Mouse (Mus musculus) CH12.LX (cell line): ENCODE data around the gene Cblc. TPM values are rescaled to one million over a fixed set of nuclear protein-coding genes. Genes with fewer than 3 reads are reported as not detected.
A peak's percentile ranks its signal among the peaks of the same experiment; 100 is the strongest.

Experiments used
- DNase-seq: peaks from one replicate; pipeline ENCODE4 v3.0.0-alpha.2; 2013; ENCODE audit errors: extremely low read depth
- H3K27ac ChIP-seq: 2 replicates; pipeline ENCODE4 v1.5.1; 2012; ENCODE audit warnings: low read depth, mild to moderate bottlenecking, control low read depth, moderate library complexity; ENCODE audit not compliant: insufficient read depth
- H3K27me3 ChIP-seq: replicated peaks from 2 replicates; pipeline ENCODE3; 2012; ENCODE audit warnings: inconsistent platforms
- H3K36me3 ChIP-seq, 2 experiments: replicated peaks in 1 of 2; 2 replicates each; pipeline versions ENCODE3 to v1.6.1; 2012; ENCODE audit warnings: inconsistent platforms in 1 of 2, low read length in 1 of 2, mild to moderate bottlenecking in 1 of 2, mixed read lengths in 1 of 2, moderate library complexity in 1 of 2; ENCODE audit not compliant: control insufficient read depth in 1 of 2, insufficient read depth in 1 of 2
- H3K4me1 ChIP-seq, 2 experiments: 2 replicates each; pipeline ENCODE4 v1.6.1; 2012; ENCODE audit warnings: inconsistent platforms in 1 of 2, moderate library complexity in 1 of 2; ENCODE audit not compliant: insufficient read depth in 2 of 2, control insufficient read depth in 1 of 2
- H3K4me2 ChIP-seq: 2 replicates; pipeline ENCODE4 v1.6.1; 2012; ENCODE audit warnings: low read depth, mild to moderate bottlenecking, control low read depth; ENCODE audit not compliant: poor library complexity, insufficient read depth, severe bottlenecking
- H3K4me3 ChIP-seq, 3 experiments: fragments of 150-350 bp in 1 of 3; sonication (generic) in 1 of 3; replicated peaks in 1 of 3; 2 replicates each; pipeline versions ENCODE3 to v1.5.1; 2011 to 2012; ENCODE audit warnings: low read depth in 2 of 3, low read length in 2 of 3, mild to moderate bottlenecking in 2 of 3, moderate library complexity in 2 of 3, control low read depth in 1 of 3, improper control_type of control experiment in 1 of 3, inconsistent platforms in 1 of 3, mixed read lengths in 1 of 3; ENCODE audit not compliant: poor library complexity in 1 of 3
- H3K79me2 ChIP-seq: replicated peaks from 2 replicates; pipeline ENCODE4 v1.6.1; 2012; ENCODE audit warnings: mild to moderate bottlenecking, moderate library complexity; ENCODE audit not compliant: control insufficient read depth, poor library complexity, insufficient read depth, severe bottlenecking; ENCODE audit errors: extremely low read depth
- H3K9ac ChIP-seq: 2 replicates; pipeline ENCODE4 v1.6.1; 2012; ENCODE audit warnings: low read depth, mild to moderate bottlenecking, control low read depth, moderate library complexity; ENCODE audit not compliant: insufficient read depth
- H3K9me3 ChIP-seq: replicated peaks from 2 replicates; pipeline ENCODE3; 2012; ENCODE audit warnings: low read length, inconsistent platforms, mixed read lengths
- BHLHE40 ChIP-seq: IDR thresholded peaks from 2 replicates; pipeline ENCODE4 v1.6.1; 2011; ENCODE audit warnings: mild to moderate bottlenecking, low read depth, low read length, improper control_type of control experiment
- CHD2 ChIP-seq: IDR thresholded peaks from 2 replicates; pipeline ENCODE4 v1.6.1; 2011; ENCODE audit warnings: low read length, improper control_type of control experiment
- CTCF ChIP-seq, 2 experiments: IDR thresholded peaks in 1 of 2; conservative IDR thresholded peaks in 1 of 2; 2 replicates each; pipeline ENCODE4 v1.5.1; 2011 to 2012; ENCODE audit warnings: low read depth in 2 of 2, low read length in 2 of 2, improper control_type of control experiment in 1 of 2, inconsistent platforms in 1 of 2, mild to moderate bottlenecking in 1 of 2, moderate library complexity in 1 of 2
- ELF1 ChIP-seq: IDR thresholded peaks from 2 replicates; pipeline ENCODE4 v1.6.1; 2014; ENCODE audit warnings: low read depth, mild to moderate bottlenecking, inconsistent platforms, low read length, improper control_type of control experiment
- EP300 ChIP-seq: IDR thresholded peaks from 2 replicates; pipeline ENCODE4 v1.6.1; 2011; ENCODE audit warnings: low read length, improper control_type of control experiment
- ETS1 ChIP-seq: conservative IDR thresholded peaks from 2 replicates; pipeline ENCODE4 v1.6.1; 2012; ENCODE audit warnings: low read depth, mild to moderate bottlenecking, inconsistent platforms, low read length, improper control_type of control experiment, moderate library complexity
- HCFC1 ChIP-seq: IDR thresholded peaks from 2 replicates; pipeline ENCODE4 v1.6.1; 2012; ENCODE audit warnings: low read depth, mild to moderate bottlenecking, inconsistent platforms, low read length, improper control_type of control experiment
- MAX ChIP-seq: IDR thresholded peaks from 2 replicates; pipeline ENCODE4 v1.6.1; 2011; ENCODE audit warnings: low read length, improper control_type of control experiment
- MAZ ChIP-seq: IDR thresholded peaks from 2 replicates; pipeline ENCODE4 v1.6.1; 2012; ENCODE audit warnings: low read depth, mild to moderate bottlenecking, inconsistent platforms, low read length, improper control_type of control experiment, moderate library complexity
- MEF2A ChIP-seq: IDR thresholded peaks from 2 replicates; pipeline ENCODE4 v1.6.1; 2014; ENCODE audit warnings: low read depth, mild to moderate bottlenecking, inconsistent platforms, low read length, improper control_type of control experiment, borderline replicate concordance
- MXI1 ChIP-seq: IDR thresholded peaks from 2 replicates; pipeline ENCODE4 v1.6.1; 2011; ENCODE audit warnings: mild to moderate bottlenecking, low read depth, low read length, improper control_type of control experiment
- MYC ChIP-seq: IDR thresholded peaks from 2 replicates; pipeline ENCODE4 v1.6.1; 2011; ENCODE audit warnings: low read depth, mild to moderate bottlenecking, improper control_type of control experiment, low read length
- NELFE ChIP-seq: IDR thresholded peaks from 2 replicates; pipeline ENCODE4 v1.6.1; 2011; ENCODE audit warnings: low read depth, low read length, improper control_type of control experiment
- NRF1 ChIP-seq: IDR thresholded peaks from 2 replicates; pipeline ENCODE4 v1.6.1; 2014; ENCODE audit warnings: low read depth, mild to moderate bottlenecking, inconsistent platforms, low read length, improper control_type of control experiment, moderate library complexity
- POLR2A ChIP-seq: IDR thresholded peaks from 2 replicates; pipeline ENCODE4 v1.6.1; 2011; ENCODE audit warnings: low read depth, mild to moderate bottlenecking, improper control_type of control experiment, low read length
- RAD21 ChIP-seq: IDR thresholded peaks from 2 replicates; pipeline ENCODE4 v1.6.1; 2011; ENCODE audit warnings: low read depth, mild to moderate bottlenecking, low read length, improper control_type of control experiment, moderate library complexity
- SIN3A ChIP-seq: IDR thresholded peaks from 2 replicates; pipeline ENCODE4 v1.6.1; 2012; ENCODE audit warnings: low read length, improper control_type of control experiment, inconsistent platforms
- SMC3 ChIP-seq: IDR thresholded peaks from 2 replicates; pipeline ENCODE4 v1.6.1; 2011; ENCODE audit warnings: low read depth, low read length, improper control_type of control experiment
- TBP ChIP-seq: conservative IDR thresholded peaks from 2 replicates; pipeline ENCODE4 v1.6.1; 2011; ENCODE audit warnings: low read depth, low read length, improper control_type of control experiment
- TCF12 ChIP-seq: IDR thresholded peaks from 2 replicates; pipeline ENCODE4 v1.6.1; 2014; ENCODE audit warnings: low read depth, mild to moderate bottlenecking, inconsistent platforms, low read length, improper control_type of control experiment
- USF1 ChIP-seq: IDR thresholded peaks from 2 replicates; pipeline ENCODE4 v1.6.1; 2014; ENCODE audit warnings: low read depth, mild to moderate bottlenecking, inconsistent platforms, low read length, improper control_type of control experiment
- ZKSCAN1 ChIP-seq: IDR thresholded peaks from 2 replicates; pipeline ENCODE4 v1.6.1; 2012; ENCODE audit warnings: low read depth, inconsistent platforms, low read length, improper control_type of control experiment, borderline replicate concordance
- ZMIZ1 ChIP-seq: IDR thresholded peaks from 2 replicates; pipeline ENCODE4 v1.6.1; 2012; ENCODE audit warnings: low read depth, mild to moderate bottlenecking, inconsistent platforms, low read length, improper control_type of control experiment
- ZNF384 ChIP-seq: IDR thresholded peaks from 2 replicates; pipeline ENCODE4 v1.6.1; 2012; ENCODE audit warnings: low read depth, low read length, improper control_type of control experiment, inconsistent platforms
- dilution Hi-C: fragments of 300-500 bp; cut with MboI; formaldehyde crosslinking; loops from 2 replicates; pipeline ENCODE4 v1.14.3; 2020; ENCODE audit warnings: low sequenced_read_pairs; ENCODE audit not compliant: extremely low pct_unique_long_range_greater_than_20kb, extremely low pct_ligation_motif_present
- in situ Hi-C: fragments of 300-500 bp; cut with MboI; formaldehyde crosslinking; loops from 3 replicates; pipeline ENCODE4 v1.14.3; 2019; ENCODE audit warnings: low sequenced_read_pairs, low pct_ligation_motif_present, low pct_unique_long_range_greater_than_20kb, mixed read lengths
- polyA plus RNA-seq: library from polyadenylated mRNA; unstranded; fragments of >175 nt; gene quantifications from 2 replicates; pipeline ENCODE4 v1.2.1, GENCODE M21; 2012; ENCODE audit warnings: low read depth; ENCODE audit not compliant: insufficient read length
- total RNA-seq, 2 experiments: library from RNA; depleted of rRNA; stranded (reverse); fragments of 300-350 nt in 1 of 2; fragments of >200 nt in 1 of 2; gene quantifications; 2 replicates each; pipeline ENCODE4 v1.2.3; 2012 to 2014

Cblc gene
- total and polyA plus RNA-seq, 3 experiments: 6.4 to 30.8 (median 13.4) TPM

DNA sequence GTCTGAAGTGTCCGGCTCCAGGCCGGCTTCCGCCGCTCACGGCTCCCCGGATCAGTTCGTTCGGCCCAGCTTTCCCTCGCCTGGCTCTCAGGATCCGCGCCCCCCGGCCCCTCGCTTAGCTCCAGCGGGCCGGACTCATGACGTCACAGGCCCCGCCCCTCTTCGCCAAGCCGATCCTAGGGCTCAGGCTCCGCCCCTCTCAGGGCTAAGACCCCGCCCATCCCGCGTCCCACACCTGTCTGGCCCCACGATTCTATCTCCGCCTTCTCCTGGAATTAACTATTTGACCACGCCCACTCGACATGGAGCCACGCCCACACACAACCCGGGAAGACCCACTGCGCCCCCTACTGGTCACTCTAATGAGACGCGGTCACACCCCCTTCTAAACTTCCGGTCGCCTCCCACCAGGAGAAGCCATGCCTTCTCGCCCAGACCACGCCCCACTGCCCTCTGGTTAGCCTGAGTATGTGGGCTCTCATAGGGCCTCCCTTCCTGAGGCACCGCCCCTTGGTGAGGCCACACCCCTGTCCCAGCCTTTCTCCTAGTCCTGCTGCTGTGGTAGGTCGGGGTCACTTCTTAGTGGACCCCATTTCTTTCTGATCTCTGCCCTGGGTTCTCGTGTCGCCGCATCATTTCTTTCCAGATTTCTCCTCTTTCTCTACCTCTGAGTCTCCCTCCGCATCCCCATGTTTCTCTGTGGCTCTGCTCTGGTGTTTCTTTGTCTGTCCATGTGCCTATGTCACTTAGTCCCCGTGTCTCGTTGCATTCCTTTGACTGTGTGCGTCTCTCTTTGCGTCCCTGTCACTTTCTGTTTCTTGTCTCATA is 47.0 kb downstream of the Cblc start:
- in situ Hi-C loops (loop anchor here (5.0 kb wide), 1 partner anchor 38 kb away; no protein-coding TSS in a partner anchor), dilution Hi-C loops (no loop called here)
- Histone ChIP-seq H3K4me3 (peak overlapping the region; percentile 72 to 74 (median 73)), H3K36me3 (peaks cover 0 to 1% of the 10 kb centered on the region in 2 experiments), H3K9me3 (no peaks in the 10 kb centered on the region), H3K9ac (peak overlapping the region; percentile 77), H3K27me3 (peaks cover 14% of the 10 kb centered on the region), H3K27ac (no peak overlapping the region), H3K4me2 (peak overlapping the region; percentile 99), H3K4me1 (peaks cover 9 to 33% of the 10 kb centered on the region in 2 experiments), H3K79me2 (no peaks in the 10 kb centered on the region)
- TF ChIP-seq EP300 (no peak), ETS1 (no peak), MYC (0 out of 2 replicates have a peak, but pooled peaks have one; percentile 41), SMC3 (peak; percentile 35), SIN3A (peak; percentile 23), ELF1 (peak; percentile 84), POLR2A (peak; percentile 40; the same call in 1 of the 2 replicates), ZNF384 (no peak), CTCF (conservative IDR thresholded peaks at IDR 0.05 in 1 of 2, IDR thresholded peaks at IDR 0.05 in 1 of 2; ENCODE audit: low read depth in 2 of 2, low read length in 2 of 2) (peak; percentile 11 to 82; a peak in 2 of 4 replicates), MAZ (peak; percentile 63; the same call in 1 of the 2 replicates), MAX (peak; percentile 49; the same call in 1 of the 2 replicates), USF1 (no peak), TBP (0 out of 2 replicates have a peak, but pooled peaks have one; percentile 37), HCFC1 (peak; percentile 59), BHLHE40 (no peak), TCF12 (peak; percentile 10; the same call in 1 of the 2 replicates), ZKSCAN1 (no peak), ZMIZ1 (no peak), NELFE (0 out of 2 replicates have a peak, but pooled peaks have one; percentile 40), MEF2A (peak; percentile 44; the same call in 1 of the 2 replicates), RAD21 (peak; percentile 59), MXI1 (peak; percentile 73; the same call in 1 of the 2 replicates), CHD2 (no peak), NRF1 (no peak; the same call in 1 of the 2 replicates)
- peak; percentile 98 for DNase-seq
